Mouse (Mus musculus): ENCODE data around the gene Pdcd1lg2.

DNA sequence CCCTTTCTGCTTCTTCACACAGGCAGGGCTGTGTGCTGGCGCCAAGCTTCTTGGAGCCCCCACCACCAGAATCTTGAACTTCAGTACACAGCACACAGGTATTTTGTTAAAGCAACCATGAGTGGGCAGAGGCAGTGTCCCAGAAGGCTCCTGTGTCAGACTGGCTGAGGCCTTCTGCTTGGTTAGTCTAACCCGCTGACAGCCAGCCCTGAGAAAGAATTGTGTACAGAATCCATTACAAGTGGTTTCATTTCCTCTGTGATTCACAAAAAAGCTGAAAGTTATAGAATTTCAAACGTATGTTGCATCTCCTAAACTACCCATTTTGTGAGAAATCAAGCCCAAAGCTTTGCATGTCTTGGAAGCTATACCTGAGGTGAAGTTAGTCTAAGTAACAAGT is 19.8 kb downstream of the Pdcd1lg2 start:
- no peak for TF ChIP-seq MAFK (IDR thresholded peaks at IDR 0.05; ENCODE audit: insufficient read depth, low read depth, low read length)
- TF ChIP-seq HCFC1 (IDR thresholded peaks at IDR 0.05; ENCODE audit: borderline replicate concordance, insufficient read depth, low read length) = no peak

Measured in ES-E14 (cell line).